Mouse (Mus musculus): Measurements from ENCODE around the gene Pfdn6.

DNA sequence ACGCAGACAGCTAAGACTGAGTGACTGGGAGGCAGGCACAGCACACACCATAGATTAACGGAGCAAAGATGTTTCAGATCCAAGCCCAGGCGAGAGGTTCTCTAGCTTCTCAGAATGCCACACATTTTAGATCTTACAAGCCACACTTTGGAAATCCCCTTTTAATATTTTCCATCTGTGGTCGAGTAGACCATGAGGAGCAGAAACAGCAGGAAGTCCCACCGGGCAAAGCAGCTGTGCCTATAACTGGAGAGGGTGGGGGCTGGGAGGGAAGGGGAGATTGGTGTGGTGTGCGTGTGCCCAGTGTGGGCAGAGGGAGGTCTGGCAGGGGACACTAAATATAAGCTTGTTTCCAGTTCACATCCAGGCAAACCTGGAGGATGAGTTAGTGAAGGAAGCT is 17.4 kb upstream of the Pfdn6 start:
- no peak for TF ChIP-seq POLR2A (IDR thresholded peaks at IDR 0.05; ENCODE audit: insufficient read depth, low read depth, low read length)
- no peak for TF ChIP-seq CTCF (IDR thresholded peaks at IDR 0.05)
